Mouse (Mus musculus): Measurements from ENCODE around the gene Klk1b26.
"Not testable (repeated sequence)": the region's sequence is repeated elsewhere in the genome, so short reads cannot be mapped to it uniquely, and the experiment has no call there.

Klk1b26 gene

DNA sequence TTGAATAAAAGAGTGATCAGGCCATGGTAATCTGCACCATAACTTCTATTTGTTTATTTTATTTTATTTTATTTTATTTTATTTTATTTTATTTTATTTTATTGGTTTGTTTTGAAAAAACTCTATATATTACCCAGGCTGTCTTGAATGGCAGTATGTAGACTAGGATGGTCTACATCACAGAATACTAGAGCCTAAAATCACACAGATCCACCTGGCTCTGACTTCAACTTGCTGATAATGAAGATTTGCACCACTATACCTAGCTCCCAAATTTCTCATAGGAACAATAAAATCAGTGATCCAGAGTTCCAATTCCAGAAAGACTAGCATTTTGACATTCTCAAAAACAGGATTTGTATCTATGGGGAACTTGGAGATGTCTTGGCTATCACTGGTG lies at the start of gene Klk1b26:
Gene Klk1b26, plus strand, starts transcription at position 301 of the 400 bp plus-strand sequence.
- not testable (repeated sequence) for DNase-seq (ENCODE audit: low spot score in 2 of 2)

DNA sequence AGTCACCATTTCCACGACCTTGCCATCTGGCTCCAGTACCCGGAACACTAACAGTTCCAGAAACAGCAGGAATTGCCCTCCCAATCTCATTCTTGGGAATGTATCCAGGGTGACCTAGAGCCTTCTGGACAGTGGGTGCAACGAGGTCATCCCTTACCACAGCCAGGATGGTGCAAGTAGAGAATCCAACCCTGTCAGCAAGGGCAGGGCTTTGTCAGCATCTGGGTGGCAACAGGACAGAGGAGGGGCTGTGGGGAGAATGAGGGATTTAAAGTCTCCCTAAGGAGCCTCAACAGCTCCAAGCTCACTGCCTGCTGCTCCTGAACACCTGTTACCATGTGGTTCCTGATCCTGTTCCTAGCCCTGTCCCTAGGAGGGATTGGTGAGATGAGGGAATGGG lies 45.5 kb upstream of the Klk1b26 start, which contains the start of gene Klk1b1:
Gene Klk1b1, plus strand, starts transcription at position 301 of the 400 bp plus-strand sequence.
- DNase-seq (ENCODE audit: low spot score in 2 of 2), result no peak

DNA sequence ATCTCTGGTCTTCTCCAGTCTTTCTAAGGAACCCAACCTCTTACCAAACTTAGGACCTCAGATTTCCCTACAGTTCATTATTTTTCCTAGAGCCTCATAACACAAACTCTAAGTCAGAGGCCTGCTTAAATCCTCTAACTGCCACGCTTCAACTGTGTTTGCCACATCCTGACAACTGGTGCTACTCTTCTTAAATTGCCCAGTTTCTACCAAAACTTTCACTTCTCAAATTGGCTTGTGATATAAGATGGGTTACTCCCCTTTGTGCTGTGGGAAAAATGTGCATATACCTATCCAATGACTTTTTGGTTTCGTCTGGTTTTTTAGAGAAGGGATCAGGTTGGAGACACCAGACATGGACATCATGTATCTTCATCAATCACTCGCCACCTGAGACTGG lies 44.9 kb upstream of the Klk1b26 start:
- no peak for DNase-seq (ENCODE audit: low spot score in 2 of 2)

DNA sequence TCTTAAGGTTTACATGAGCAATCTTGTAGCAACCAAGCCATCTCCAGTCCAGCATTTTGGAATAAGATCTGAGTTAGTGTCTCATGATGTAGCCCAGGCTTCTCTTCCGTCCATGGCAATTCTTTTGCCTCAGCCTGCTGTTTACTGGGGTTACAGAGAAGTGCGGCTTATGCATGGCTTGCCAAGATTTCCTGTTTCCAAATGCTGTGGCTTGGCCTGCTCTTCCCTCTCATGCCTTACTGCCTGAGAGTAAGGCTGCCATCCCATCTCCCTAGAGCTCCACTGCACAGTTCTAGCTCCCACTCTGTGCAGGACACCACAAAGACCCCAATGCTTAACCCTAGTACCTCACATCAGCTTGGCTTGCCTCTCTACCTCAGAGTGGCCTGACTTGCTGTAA lies 44.4 kb upstream of the Klk1b26 start:
- DNase-seq (ENCODE audit: low spot score in 2 of 2), result no peak

DNA sequence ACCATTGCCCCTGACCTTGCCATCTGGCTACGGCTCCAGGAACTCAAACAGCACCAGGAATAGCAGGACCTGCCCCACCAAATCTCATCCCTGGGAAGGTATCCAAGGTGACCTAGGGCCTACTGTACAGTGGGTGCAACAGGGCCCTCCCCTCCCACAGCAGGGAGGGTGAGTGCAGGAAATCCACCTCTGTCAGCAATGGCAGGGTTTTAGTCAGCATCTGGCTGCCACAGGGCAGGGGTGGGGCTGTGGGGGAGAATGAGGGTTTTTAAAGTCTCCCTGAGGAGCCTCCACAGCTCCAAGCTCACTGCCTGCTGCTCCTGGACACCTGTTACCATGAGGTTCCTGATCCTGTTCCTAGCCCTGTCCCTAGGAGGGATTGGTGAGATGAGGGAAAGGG lies 36.2 kb upstream of the Klk1b26 start, which contains the start of gene Klk1b9:
Gene Klk1b9, plus strand, starts transcription at position 301 of the 400 bp plus-strand sequence.
- DNase-seq (ENCODE audit: low spot score in 2 of 2), result not testable (repeated sequence)

DNA sequence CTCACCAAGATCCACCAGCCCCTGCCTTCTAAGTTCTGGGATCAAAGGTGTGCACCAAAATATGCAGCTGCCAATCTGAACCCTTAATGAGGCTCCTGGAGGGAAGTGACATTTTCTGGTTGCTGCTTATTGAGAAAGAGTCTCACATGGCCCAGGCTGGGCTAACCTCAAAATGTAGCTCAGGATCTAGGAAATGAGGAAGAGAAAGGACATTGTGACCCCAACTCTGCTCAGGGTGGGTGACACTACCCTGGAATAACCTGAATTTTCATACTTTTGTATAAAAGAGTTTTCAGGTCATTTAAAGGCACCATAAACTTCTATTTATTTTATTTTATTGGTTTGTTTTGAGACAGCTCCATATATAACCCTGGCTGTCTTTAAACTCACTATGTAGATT lies 26.3 kb upstream of the Klk1b26 start:
- no peak for DNase-seq (ENCODE audit: low spot score in 2 of 2)

DNA sequence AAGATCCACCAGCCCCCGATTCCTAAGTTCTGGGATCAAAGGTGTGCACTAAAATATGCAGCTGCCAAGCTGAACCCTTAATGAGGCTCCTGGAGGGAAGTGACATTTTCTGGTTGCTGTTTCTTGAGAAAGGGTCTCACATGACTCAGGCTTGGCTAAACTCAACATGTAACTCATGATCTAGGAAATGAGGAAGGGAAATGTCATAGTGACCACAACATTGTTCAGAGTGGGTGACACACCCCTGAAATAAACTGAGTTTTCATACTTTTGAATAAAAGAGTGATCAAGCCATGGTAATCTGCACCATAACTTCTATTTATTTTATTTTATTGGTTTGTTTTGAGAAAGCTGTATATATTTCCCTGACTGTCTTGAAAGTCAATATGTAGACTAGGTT lies 17.1 kb upstream of the Klk1b26 start:
- DNase-seq (ENCODE audit: low spot score in 2 of 2), result not testable (repeated sequence)

DNA sequence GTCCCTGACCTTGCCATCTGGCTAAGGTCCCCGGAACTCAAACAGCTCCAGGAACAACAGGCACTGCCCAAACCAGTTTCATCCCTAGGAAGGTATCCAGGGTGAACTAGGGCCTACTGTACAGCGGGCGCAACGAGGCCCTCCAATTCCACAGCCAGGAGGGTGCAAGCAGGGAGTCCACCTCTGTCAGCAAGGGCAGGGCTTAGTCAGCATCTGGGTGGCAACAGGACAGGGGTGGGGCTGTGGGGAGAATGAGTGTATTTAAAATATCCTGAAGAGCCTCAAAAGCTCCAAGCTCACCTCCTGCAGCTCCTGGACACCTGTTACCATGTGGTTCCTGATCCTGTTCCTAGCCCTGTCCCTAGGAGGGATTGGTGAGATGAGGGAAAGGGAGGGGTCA lies 16.4 kb upstream of the Klk1b26 start, which contains the start of gene Klk1b11:
Gene Klk1b11, plus strand, starts transcription at position 301 of the 400 bp plus-strand sequence.
- not testable (repeated sequence) for DNase-seq (ENCODE audit: low spot score in 2 of 2)

DNA sequence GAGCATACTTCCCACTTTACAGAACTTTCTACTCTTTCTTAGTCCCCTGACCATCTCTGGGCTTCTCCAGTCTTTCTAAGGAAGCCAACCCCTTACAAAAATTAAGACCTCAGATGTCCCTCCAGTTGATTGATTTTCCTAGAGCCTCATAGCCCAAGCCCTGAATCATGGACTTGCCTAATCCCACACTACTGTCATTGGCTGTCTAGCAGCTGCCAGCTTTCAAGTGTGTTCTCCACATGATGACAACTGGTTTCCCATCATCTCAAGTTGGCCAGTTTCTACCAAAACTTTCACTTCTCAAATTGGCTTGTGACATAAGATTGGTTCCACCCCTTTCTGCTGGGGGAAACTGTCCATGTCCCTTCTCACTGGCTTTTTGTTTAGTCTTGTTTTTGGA lies 7.1 kb upstream of the Klk1b26 start:
- no peak for DNase-seq (ENCODE audit: low spot score in 2 of 2)

DNA sequence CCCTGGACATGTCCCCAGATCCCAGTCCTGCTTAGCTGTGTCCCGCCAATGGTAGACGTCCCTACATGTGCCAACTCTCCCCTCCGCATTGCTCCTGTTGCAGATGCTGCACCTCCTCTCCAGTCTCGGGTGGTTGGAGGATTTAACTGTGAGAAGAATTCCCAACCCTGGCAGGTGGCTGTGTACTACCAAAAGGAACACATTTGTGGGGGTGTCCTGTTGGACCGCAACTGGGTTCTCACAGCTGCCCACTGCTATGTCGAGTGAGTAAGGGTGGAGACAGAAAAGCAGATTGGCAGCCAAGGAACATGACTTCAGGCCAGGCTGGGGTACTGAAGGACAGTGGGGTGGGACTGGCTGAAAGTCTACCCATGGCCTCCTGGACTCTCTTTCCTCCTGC lies 2.7 kb downstream of the Klk1b26 start:
- DNase-seq (ENCODE audit: low spot score in 2 of 2), result not testable (repeated sequence)

DNA sequence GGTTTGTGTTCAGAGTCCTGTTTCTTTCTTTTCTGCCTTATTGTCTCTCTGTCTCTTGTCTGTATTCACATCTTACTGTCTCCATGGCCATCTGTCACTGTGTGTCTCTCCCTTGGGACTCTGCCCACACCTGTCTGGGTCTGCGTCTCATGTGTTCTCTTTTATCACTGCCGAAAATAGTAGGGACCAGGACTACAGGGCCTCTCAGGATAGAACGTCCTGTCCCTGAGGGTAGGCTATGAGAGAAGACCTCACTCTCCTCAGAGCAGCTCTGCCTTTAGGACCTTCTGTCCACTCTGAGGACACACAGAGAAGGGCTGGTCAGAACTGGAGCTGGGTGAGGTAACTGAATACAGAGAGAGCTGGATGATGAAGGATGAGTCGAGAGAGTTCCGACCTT lies 3.1 kb downstream of the Klk1b26 start:
- no peak for DNase-seq (ENCODE audit: low spot score in 2 of 2)

DNA sequence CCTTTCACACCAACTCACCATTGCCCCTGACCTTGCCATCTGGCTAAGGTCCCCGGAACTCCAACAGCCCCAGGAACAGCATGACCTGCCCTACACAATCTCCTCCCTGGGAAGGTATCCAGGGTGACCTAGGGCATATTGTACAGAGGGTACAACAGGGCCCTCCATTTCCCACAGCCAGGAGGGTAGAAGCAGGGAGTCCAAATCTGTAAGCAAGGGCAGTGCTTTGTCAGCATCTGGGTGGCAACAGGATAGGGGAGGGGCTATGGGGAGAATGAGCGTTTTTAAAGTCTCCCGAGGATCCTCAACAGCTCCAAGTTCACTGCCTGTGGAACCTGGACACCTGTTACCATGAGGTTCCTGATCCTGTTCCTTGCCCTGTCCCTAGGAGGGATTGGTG lies 40.0 kb downstream of the Klk1b26 start, which contains the start of gene Klk1b27:
Gene Klk1b27, plus strand, starts transcription at position 301 of the 400 bp plus-strand sequence.
- not testable (repeated sequence) for DNase-seq (ENCODE audit: low spot score in 2 of 2)
